Comparison of ENCODE assay signal across 24 mouse cellular contexts in the genomic region with DNA sequence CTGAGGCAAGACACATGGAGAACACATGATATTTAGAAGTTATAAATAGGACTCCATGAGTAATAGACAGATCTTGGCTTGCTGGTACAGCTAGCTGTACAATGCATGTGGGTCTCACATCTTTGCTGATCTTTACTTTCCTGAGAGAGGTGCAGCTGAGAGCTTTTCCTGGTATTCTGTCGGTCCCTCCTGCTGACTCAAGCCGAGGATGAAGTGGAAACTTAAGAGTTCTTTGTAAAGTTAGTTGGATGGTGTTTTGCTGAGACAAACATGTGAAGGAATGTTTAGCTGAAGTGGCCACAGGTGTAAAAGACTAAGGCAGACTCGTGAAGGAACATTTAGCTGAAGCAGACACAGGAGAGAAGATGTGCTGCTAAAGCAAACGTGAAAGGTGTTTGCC. TPM values are rescaled to one million over a fixed set of nuclear protein-coding genes. Genes with fewer than 3 reads are reported as not detected.
"Had no signal": no experiment of that assay in that cellular context is flagged by ENCODE, and none has a peak within 500 bp of the region (broad histone marks: within the 10 kb centered on the region; RNA-seq: fewer than 3 reads in every experiment).

No protein-coding gene starts in this region.

- H3K9ac ChIP-seq: kidney, embryonic 15.5 days; liver, embryonic 13.5 days; lung, embryonic 14.5 days had no signal

- H3K27me3 ChIP-seq: kidney, embryonic 15.5 days; liver, embryonic 13.5 days had no signal

- H3K4me2 ChIP-seq: kidney, embryonic 15.5 days; liver, embryonic 13.5 days; lung, embryonic 14.5 days; midbrain, embryonic 11.5 days had no signal

- H3K4me3 ChIP-seq: kidney, embryonic 15.5 days; left cerebral cortex, adult 2 months; liver, embryonic 13.5 days had no signal

- H3K27ac ChIP-seq: kidney, embryonic 15.5 days; left cerebral cortex, adult 2 months; liver, embryonic 13.5 days had no signal

- H3K4me1 ChIP-seq: kidney, embryonic 15.5 days; liver, embryonic 13.5 days had no signal

- H3K36me3 ChIP-seq: kidney, embryonic 15.5 days; liver, embryonic 13.5 days had no signal

- H3K9me3 ChIP-seq: kidney, embryonic 15.5 days; liver, embryonic 13.5 days had no signal

- DNase-seq: kidney, adult 8-10 months; kidney, postnatal 10 days; kidney, postnatal 36 days; layer of hippocampus, postnatal 36 days; liver, embryonic 13.5 days; lung, embryonic 14.5 days; lung, postnatal 4 days; midbrain, embryonic 14.5 days; thymus, adult 18-20 months; thymus, postnatal 36 days had no signal

RNA-seq across cellular contexts. Expression of gene 4930562C15Rik, which starts 38.6 kb away (rescaled TPM):
- total RNA-seq: layer of hippocampus, adult 8-10 months; layer of hippocampus, postnatal 10 days; layer of hippocampus, postnatal 36 days; left cerebral cortex, adult 2 months; left cerebral cortex, postnatal 10 days; left cerebral cortex, postnatal 36 days; liver, adult 2 months; megakaryocyte progenitor cell, adult 5-6 weeks; megakaryocyte-erythroid progenitor cell, adult 5-6 weeks; midbrain, postnatal 0 days had no signal
- polyA plus RNA-seq: liver, adult 2 months; liver, embryonic 13.5 days; small intestine, adult 2 months; spleen, adult 2 months; urinary bladder, adult 2 months had no signal
